Mouse (Mus musculus): ENCODE measurements around the gene Vcan. TPM values are rescaled to one million over a fixed set of nuclear protein-coding genes. Genes with fewer than 3 reads are reported as not detected.

The Vcan gene
- polyA plus RNA-seq, 1 experiment from 2014 or later: 36.5 TPM

DNA sequence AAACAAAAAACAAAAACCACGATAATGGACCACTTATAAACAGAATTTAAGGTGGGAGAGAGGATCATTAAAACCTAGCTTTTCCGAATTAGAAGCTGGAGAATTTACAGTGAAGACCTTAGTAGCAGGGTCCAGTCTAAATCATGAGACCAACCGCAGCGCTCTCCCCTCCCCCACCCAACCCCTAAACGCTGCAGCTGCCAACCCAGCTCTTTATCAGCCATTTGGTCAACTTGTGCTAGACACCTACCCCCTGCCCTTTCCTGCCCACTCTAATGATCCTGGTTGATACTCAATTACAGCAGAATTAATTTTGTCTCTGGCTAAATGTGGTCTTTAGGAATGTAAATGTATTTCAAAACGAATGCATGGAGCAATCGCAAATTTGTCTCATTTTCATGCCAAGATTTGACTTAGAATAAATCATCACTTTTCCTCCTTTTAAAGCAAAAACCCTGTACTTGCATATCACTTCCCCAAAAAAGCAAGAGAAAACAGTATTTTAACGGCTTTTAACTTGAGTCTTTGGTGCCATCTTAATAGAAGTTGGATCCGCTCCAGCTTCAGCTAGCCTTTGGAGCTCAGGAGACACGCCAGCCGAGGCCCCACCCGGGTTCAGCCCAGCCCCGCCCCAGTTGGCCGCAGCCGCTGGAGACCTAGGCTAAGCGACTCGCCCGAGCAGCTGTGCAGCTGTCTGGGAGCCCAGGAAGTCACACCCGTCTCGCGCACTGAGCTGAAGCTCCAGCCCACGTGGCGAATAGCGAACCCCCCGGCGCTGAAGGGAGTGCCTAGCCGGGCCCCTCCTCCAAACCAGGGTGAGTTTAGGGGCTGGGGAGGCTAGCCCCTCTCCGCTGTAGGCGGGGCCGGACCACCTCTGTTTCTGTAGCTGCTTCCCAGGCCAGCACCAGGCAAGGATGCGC is 3.3 kb downstream of the Vcan start:
- H3K36me3 ChIP-seq (ENCODE audit: control insufficient read depth, insufficient read depth): no peaks in the 10 kb centered on the region
- peak overlapping the region; percentile 83 for H3K9ac ChIP-seq (ENCODE audit: low read length)
- peak; percentile 77 for ATAC-seq (replicated peaks; ENCODE audit: extremely low read depth, insufficient read depth, low FRiP score)
- no peaks in the 10 kb centered on the region for H3K9me3 ChIP-seq (replicated peaks; ENCODE audit: control insufficient read depth, low read length)
- H3K4me2 ChIP-seq (ENCODE audit: low read depth, low read length): peak overlapping the region; percentile 79
- H3K4me1 ChIP-seq (ENCODE audit: control insufficient read depth, insufficient read depth, low read length): peaks cover 22% of the 10 kb centered on the region
- H3K4me3 ChIP-seq (ENCODE audit: low read length): peak overlapping the region; percentile 67
- H3K27ac ChIP-seq (ENCODE audit: low read length): peak overlapping the region; percentile 91
- WGBS: 1% methylated on average over 31 of the region's 31 CpGs
- H3K27me3 ChIP-seq (ENCODE audit: control insufficient read depth, insufficient read depth, low read length): no peaks in the 10 kb centered on the region

DNA sequence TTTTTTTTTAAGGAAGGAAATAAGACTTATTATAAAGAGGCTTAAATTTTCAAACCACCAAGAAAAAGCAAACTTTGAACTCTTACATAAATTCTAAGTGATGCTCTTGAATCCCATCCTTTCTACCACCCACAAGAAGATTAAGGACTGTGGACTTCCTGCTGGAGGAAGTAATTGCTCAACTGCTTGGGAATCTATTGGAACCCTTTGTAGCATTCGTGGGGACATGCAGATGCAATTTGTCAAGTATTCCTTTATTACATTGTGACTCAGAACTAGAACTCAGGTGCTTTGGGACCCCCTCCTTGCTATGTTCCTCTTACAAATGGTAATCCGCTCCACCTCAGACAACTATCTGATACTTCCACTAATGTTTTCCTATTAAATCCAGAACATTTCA is 4.0 kb downstream of the Vcan start:
- no peaks in the 10 kb centered on the region for H3K27me3 ChIP-seq (ENCODE audit: control insufficient read depth, insufficient read depth, low read length)
- H3K9me3 ChIP-seq (replicated peaks; ENCODE audit: control insufficient read depth, low read length): no peaks in the 10 kb centered on the region
- no peak for ATAC-seq (replicated peaks; ENCODE audit: extremely low read depth, insufficient read depth, low FRiP score)
- peaks cover 22% of the 10 kb centered on the region for H3K4me1 ChIP-seq (ENCODE audit: control insufficient read depth, insufficient read depth, low read length)
- H3K9ac ChIP-seq (ENCODE audit: low read length): no peak overlapping the region; the same call in 1 of the 2 replicates
- 53% methylated on average over 2 of the region's 2 CpGs for WGBS
- no peaks in the 10 kb centered on the region for H3K36me3 ChIP-seq (ENCODE audit: control insufficient read depth, insufficient read depth)
- H3K4me3 ChIP-seq (ENCODE audit: low read length): no peak overlapping the region
- H3K27ac ChIP-seq (ENCODE audit: low read length): no peak overlapping the region
- peak overlapping the region; percentile 79; the same call in 1 of the 2 replicates for H3K4me2 ChIP-seq (ENCODE audit: low read depth, low read length)

DNA sequence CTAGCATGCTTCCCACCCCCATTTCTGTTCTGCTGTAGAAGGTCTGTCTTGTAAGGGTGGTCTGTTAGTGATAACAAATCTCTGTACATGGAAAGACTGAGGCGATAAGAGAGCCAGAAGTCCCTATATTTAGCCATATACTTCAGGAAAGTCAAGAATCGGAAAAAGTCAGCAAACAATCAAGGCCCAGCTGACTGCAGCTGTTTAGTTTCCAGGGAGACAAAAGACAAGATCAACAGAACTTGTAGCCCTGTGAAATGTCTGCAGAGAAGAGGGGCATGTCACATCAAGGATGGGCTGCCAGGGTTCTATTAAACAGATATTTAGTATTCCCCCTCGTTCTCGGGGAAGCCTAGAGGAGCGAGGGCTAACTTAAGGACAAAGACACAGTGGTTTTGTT is 7.2 kb downstream of the Vcan start:
- H3K4me1 ChIP-seq (ENCODE audit: control insufficient read depth, insufficient read depth, low read length): peaks cover 17% of the 10 kb centered on the region
- no peak overlapping the region for H3K4me3 ChIP-seq (ENCODE audit: low read length)
- H3K9me3 ChIP-seq (replicated peaks; ENCODE audit: control insufficient read depth, low read length): no peaks in the 10 kb centered on the region
- H3K4me2 ChIP-seq (ENCODE audit: low read depth, low read length): peak overlapping the region; percentile 4; the same call in 1 of the 2 replicates
- 19% methylated on average over 5 of the region's 5 CpGs for WGBS
- no peaks in the 10 kb centered on the region for H3K27me3 ChIP-seq (ENCODE audit: control insufficient read depth, insufficient read depth, low read length)
- no peak for ATAC-seq (replicated peaks; ENCODE audit: extremely low read depth, insufficient read depth, low FRiP score)
- H3K27ac ChIP-seq (ENCODE audit: low read length): peak overlapping the region; percentile 64; the same call in 1 of the 2 replicates
- H3K36me3 ChIP-seq (ENCODE audit: control insufficient read depth, insufficient read depth): no peaks in the 10 kb centered on the region
- H3K9ac ChIP-seq (ENCODE audit: low read length): no peak overlapping the region

DNA sequence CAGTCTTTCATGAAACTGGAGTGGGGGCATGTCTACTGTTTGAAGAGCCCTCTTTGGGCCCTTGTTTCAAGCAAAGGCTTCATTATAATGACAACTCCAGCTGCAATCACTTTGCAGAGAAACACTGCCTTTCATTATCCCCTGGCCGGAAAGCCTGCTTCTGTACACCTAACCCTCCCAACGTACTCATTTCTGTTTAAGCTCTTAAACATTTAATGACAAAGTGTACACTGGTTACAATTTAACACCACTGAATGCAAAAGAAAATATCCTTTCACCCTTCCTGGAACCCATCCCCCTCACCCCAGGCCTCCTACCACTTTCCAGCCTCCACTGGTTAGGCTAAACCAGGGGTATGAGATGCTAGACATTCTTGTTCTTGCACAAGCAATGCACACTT is 15.8 kb downstream of the Vcan start:
- no peak overlapping the region for H3K4me3 ChIP-seq (ENCODE audit: low read length)
- no peak overlapping the region for H3K9ac ChIP-seq (ENCODE audit: low read length)
- H3K27ac ChIP-seq (ENCODE audit: low read length): no peak overlapping the region
- peaks cover 12% of the 10 kb centered on the region for H3K36me3 ChIP-seq (ENCODE audit: control insufficient read depth, insufficient read depth)
- H3K4me2 ChIP-seq (ENCODE audit: low read depth, low read length): no peak overlapping the region
- no peak for ATAC-seq (replicated peaks; ENCODE audit: extremely low read depth, insufficient read depth, low FRiP score)
- no peaks in the 10 kb centered on the region for H3K9me3 ChIP-seq (replicated peaks; ENCODE audit: control insufficient read depth, low read length)
- 73% methylated on average over 2 of the region's 2 CpGs for WGBS
- no peaks in the 10 kb centered on the region for H3K27me3 ChIP-seq (ENCODE audit: control insufficient read depth, insufficient read depth, low read length)
- no peaks in the 10 kb centered on the region for H3K4me1 ChIP-seq (ENCODE audit: control insufficient read depth, insufficient read depth, low read length)

DNA sequence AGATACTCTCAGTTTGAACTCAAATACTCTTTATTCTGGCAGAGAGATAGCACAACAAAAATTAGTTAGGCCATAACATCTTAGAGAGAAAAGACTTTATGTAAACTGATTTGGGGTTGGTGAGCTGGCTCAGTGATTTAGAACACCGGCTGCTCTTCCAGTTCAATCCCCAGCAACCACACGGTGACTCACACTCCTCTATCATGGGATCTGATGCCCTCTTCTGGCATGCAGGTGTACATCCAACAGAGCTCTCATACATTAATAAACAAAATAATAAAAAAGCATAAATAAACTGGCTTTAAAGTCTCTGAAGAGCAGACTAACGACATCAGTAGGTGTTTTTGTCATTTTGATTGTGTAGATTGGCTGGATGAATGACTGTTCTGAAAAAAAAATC is 21.8 kb downstream of the Vcan start:
- peaks cover 16% of the 10 kb centered on the region for H3K36me3 ChIP-seq (ENCODE audit: control insufficient read depth, insufficient read depth)
- 56% methylated on average over 3 of the region's 3 CpGs for WGBS

DNA sequence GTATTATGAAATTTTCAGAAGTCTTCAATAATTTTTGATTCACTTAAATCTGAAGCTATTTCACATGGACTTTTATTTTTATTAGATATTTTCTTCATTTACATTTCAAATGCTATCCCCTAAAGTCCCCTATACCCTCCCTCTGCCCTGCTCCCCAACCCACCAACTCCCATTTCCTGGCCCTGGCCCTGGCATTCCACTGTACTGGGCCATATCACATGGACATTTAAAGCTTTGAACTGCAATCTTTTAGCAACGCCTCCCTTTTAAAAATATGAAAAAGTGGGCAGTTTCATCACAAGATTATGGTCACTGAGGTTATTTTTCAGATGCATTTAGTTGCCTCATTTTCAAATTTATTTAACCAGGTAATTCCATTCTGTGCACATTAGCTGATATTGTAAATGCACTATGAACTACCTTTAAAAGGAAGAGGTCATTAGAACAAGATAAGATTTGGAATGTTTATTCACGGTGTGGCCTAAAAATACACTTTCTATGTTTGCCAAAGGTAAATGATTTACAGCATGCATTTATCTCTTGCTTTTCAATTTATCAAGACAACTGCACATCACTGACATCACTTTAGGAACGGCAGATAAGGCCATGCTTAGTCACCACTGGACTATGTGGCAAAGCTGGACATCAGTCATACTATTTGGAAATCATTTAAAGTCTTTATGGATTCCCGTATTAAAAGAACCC is 32.7 kb downstream of the Vcan start:
- 31% methylated on average over 4 of the region's 4 CpGs for WGBS
- Histone ChIP-seq H3K4me2 (ENCODE audit: low read depth, low read length) (no peak overlapping the region), H3K4me3 (ENCODE audit: low read length) (no peak overlapping the region), H3K9ac (ENCODE audit: low read length) (no peak overlapping the region), H3K9me3 (replicated peaks; ENCODE audit: control insufficient read depth, low read length) (no peaks in the 10 kb centered on the region), H3K36me3 (ENCODE audit: control insufficient read depth, insufficient read depth) (peaks cover 13% of the 10 kb centered on the region), H3K4me1 (ENCODE audit: control insufficient read depth, insufficient read depth, low read length) (0 out of 2 replicates have a peak, but pooled peaks cover 3% of the 10 kb centered on the region), H3K27ac (ENCODE audit: low read length) (no peak overlapping the region), H3K27me3 (ENCODE audit: control insufficient read depth, insufficient read depth, low read length) (no peaks in the 10 kb centered on the region)
- ATAC-seq (replicated peaks; ENCODE audit: extremely low read depth, insufficient read depth, low FRiP score): no peak

More for the DNA sequence above, 21.8 kb downstream of the Vcan start:
- Histone ChIP-seq H3K27ac (ENCODE audit: low read length) (no peak overlapping the region), H3K4me1 (ENCODE audit: control insufficient read depth, insufficient read depth, low read length) (no peaks in the 10 kb centered on the region), H3K27me3 (ENCODE audit: control insufficient read depth, insufficient read depth, low read length) (no peaks in the 10 kb centered on the region), H3K9ac (ENCODE audit: low read length) (no peak overlapping the region), H3K9me3 (replicated peaks; ENCODE audit: control insufficient read depth, low read length) (no peaks in the 10 kb centered on the region), H3K4me3 (ENCODE audit: low read length) (no peak overlapping the region), H3K4me2 (ENCODE audit: low read depth, low read length) (no peak overlapping the region)
- no peak for ATAC-seq (replicated peaks; ENCODE audit: extremely low read depth, insufficient read depth, low FRiP score)

DNA sequence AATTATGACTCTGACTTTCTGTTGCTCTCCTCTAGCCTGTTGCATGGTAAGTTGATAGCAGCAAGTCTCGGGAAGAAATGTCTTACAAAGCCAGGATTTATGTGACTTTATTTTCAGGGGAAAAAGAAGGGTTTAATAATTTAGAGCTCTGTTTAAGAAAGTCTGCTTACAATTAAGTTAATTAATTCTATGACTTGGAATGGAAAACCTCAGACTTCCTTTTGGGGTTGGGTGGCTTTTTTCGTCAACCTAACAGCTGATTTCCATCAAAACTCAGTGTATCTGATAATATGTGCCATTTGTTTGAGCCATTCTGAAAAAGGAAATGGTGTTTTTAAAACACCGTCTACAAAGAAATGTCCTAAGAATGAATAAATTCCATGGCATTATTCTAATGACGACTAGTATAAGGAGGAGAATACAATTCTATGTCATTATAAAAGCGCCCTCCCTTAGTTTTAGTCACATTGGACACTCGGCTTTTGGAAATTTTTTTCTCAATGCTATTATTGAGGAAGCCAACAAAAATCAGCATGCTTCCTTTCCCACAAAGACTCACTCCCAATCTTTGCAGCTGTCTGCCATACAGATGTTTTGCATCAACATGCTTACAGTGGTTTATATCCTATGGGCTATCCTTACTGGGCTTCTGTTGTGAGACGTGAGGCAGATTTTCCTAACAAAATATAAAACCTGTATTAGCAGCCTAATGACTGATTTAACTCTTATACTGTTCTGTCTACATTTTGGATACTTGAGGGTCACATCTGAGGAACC is 34.0 kb downstream of the Vcan start:
- H3K9me3 ChIP-seq (replicated peaks; ENCODE audit: control insufficient read depth, low read length): no peaks in the 10 kb centered on the region
- ATAC-seq (replicated peaks; ENCODE audit: extremely low read depth, insufficient read depth, low FRiP score): no peak
- 0 out of 2 replicates have a peak, but pooled peaks cover 3% of the 10 kb centered on the region for H3K4me1 ChIP-seq (ENCODE audit: control insufficient read depth, insufficient read depth, low read length)
- H3K36me3 ChIP-seq (ENCODE audit: control insufficient read depth, insufficient read depth): peaks cover 25% of the 10 kb centered on the region
- H3K4me2 ChIP-seq (ENCODE audit: low read depth, low read length): no peak overlapping the region
- no peak overlapping the region for H3K4me3 ChIP-seq (ENCODE audit: low read length)
- H3K27me3 ChIP-seq (ENCODE audit: control insufficient read depth, insufficient read depth, low read length): no peaks in the 10 kb centered on the region
- H3K9ac ChIP-seq (ENCODE audit: low read length): no peak overlapping the region
- 68% methylated on average over 7 of the region's 7 CpGs for WGBS
- no peak overlapping the region for H3K27ac ChIP-seq (ENCODE audit: low read length)

DNA sequence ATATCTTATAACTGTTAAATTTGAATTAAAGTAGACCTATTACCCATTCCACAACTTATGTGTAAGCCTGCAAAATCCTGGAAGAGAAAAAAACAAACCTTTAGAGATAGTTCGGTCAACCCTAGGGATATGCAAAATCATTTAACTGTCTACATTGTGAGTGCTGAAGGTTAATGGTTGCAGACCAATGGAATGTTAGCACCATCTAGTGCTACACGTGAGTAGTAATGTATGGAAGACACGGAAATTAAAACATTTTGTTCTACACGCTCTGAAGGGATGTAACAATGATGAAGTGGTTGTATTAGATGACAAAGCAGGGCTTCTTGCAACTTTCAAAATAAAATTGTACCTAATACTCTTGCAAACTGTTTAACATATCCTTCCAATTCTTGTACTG is 39.9 kb downstream of the Vcan start:
- ATAC-seq (replicated peaks; ENCODE audit: extremely low read depth, insufficient read depth, low FRiP score): no peak
- Histone ChIP-seq H3K27me3 (ENCODE audit: control insufficient read depth, insufficient read depth, low read length) (no peaks in the 10 kb centered on the region), H3K4me3 (ENCODE audit: low read length) (no peak overlapping the region), H3K27ac (ENCODE audit: low read length) (no peak overlapping the region), H3K9ac (ENCODE audit: low read length) (no peak overlapping the region), H3K4me2 (ENCODE audit: low read depth, low read length) (no peak overlapping the region), H3K9me3 (replicated peaks; ENCODE audit: control insufficient read depth, low read length) (peaks cover 3% of the 10 kb centered on the region), H3K36me3 (ENCODE audit: control insufficient read depth, insufficient read depth) (peaks cover 46% of the 10 kb centered on the region), H3K4me1 (ENCODE audit: control insufficient read depth, insufficient read depth, low read length) (no peaks in the 10 kb centered on the region)
- 83% methylated on average over 4 of the region's 4 CpGs for WGBS

All from heart, embryonic 16.5 days (tissue).